Mouse (Mus musculus) bone marrow, adult 2 months (tissue): ENCODE measurements around the gene Selplg. TPM values are rescaled to one million over a fixed set of nuclear protein-coding genes. Genes with fewer than 3 reads are reported as not detected.
"Not testable (repeated sequence)": the region's sequence is repeated elsewhere in the genome, so short reads cannot be mapped to it uniquely, and the experiment has no call there.

Source experiments
- H3K27ac ChIP-seq: fragments of 200-500 bp; 2 replicates; pipeline ENCODE4 v1.5.1; 2012; ENCODE audit warnings: low read depth, mild to moderate bottlenecking, control low read depth, inconsistent platforms, low read length; ENCODE audit not compliant: control insufficient read depth, poor library complexity, insufficient read depth
- H3K4me1 ChIP-seq: fragments of 200-500 bp; 2 replicates; pipeline ENCODE4 v1.6.1; 2011; ENCODE audit warnings: low read length; ENCODE audit not compliant: control insufficient read depth, insufficient read depth
- H3K4me3 ChIP-seq: fragments of 200-500 bp; replicated peaks from 2 replicates; pipeline ENCODE3; 2011; ENCODE audit warnings: mild to moderate bottlenecking, low read depth, low read length, control low read depth; ENCODE audit not compliant: control insufficient read depth
- CTCF ChIP-seq: fragments of 200-500 bp; IDR thresholded peaks from 2 replicates; pipeline ENCODE4 v1.5.1; 2011; ENCODE audit warnings: low read length, control low read depth; ENCODE audit not compliant: control insufficient read depth, insufficient read depth
- POLR2A ChIP-seq: fragments of 200-500 bp; IDR thresholded peaks from 2 replicates; pipeline ENCODE4 v1.6.1; 2011; ENCODE audit warnings: low read depth, mild to moderate bottlenecking, control low read depth, low read length, borderline replicate concordance; ENCODE audit not compliant: control insufficient read depth
- WGBS: fragments of 180-500 bp; shearing (Covaris S2); methylation state at CpG from one replicate; pipeline ENCODE4 v1.1.7; 2018; 5-methylcytosine and 5-hydroxymethylcytosine counted together
- polyA plus RNA-seq: library from polyadenylated mRNA; stranded (reverse); fragments of >200 nt; gene quantifications from 2 replicates; pipeline ENCODE4 v1.2.4, GENCODE M21; 2011; ENCODE audit warnings: low replicate concordance; ENCODE audit not compliant: missing spikeins, insufficient read depth, insufficient read length

The Selplg gene
- polyA plus RNA-seq, 1 experiment = 146 TPM

DNA sequence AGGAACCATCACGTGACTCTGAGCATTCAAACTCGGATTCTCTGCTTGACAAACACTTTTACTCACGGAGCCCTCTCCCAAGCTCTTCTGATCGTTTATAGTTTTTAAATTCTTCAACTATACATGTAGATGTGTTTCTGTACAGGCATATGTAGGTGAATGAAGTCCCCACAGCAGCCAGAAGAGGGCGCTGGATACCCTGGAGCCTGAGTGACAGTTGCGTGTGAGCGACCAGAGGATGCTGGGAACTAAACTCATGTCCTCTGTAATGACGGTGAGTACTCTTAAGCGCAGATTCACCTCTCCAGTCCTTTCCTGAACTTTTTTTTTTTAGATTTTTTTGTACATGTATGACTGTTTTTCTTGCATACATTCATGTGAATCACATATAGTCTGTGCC lies 18.8 kb downstream of the Selplg start:
- WGBS = 30% methylated on average over 9 of the region's 9 CpGs
- no peak overlapping the region for H3K27ac ChIP-seq
- peaks cover 3% of the 10 kb centered on the region; the same call in 1 of the 2 replicates for H3K4me1 ChIP-seq
- TF ChIP-seq POLR2A (no peak), CTCF (peak; percentile 53; the same call in 1 of the 2 replicates)
- no peak overlapping the region for H3K4me3 ChIP-seq

DNA sequence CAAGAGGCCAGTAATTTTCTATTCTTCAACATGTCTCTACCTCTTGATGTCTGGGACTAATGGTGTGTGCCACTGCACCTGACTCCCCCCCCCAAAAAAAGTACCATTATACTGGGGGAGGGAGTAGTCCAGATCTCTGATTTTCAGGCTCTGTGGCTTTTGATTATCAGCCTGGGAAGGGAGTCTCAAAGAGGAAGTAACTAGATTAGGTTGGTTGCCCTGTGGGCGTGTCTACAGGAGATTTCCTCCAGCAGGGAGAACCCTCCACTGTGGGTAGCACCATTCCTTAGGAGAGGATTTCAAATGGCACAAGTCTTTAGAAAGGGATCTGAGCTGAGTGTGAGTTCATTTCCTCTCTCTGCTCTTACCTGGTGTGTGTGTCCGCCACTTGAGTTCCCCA lies 19.8 kb downstream of the Selplg start:
- TF ChIP-seq CTCF (no peak), POLR2A (no peak)
- H3K4me3 ChIP-seq = no peak overlapping the region
- 45% methylated on average over 2 of the region's 2 CpGs for whole genome bisulfite sequencing

DNA sequence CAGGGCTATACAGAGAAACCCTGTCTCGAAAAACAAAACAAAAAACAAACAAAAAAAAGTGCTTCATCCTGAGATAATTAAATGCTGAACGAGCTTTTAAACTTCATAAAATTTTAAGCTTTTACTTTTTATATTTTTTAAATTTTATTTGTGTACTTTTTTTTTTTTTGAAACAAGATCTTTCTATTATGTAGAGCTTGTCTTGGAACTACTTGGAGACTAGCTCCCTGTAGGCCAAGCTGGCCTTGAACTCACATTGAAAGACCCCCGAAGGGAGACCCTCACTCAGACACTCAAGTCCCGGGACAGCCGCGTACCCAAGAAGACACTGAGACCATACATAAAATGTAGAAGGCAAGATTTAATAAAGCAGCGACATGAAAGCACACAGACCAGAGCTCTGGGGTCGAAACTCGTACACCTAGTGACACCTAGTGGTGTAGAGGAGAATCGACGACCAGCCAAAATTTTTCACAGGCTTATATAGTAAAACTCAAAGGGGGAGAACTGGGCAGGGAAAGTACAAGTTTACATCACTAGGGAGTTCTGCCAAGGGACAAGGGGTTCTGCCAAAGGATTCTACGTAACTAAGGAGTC lies 20.5 kb downstream of the Selplg start:
- not testable (repeated sequence) for H3K27ac ChIP-seq, H3K4me3 ChIP-seq, H3K4me1 ChIP-seq
- WGBS = 19% methylated on average over 11 of the region's 12 CpGs

More for the DNA sequence above, 19.8 kb downstream of the Selplg start:
- H3K27ac ChIP-seq = no peak overlapping the region
- H3K4me1 ChIP-seq = peaks cover 3% of the 10 kb centered on the region; the same call in 1 of the 2 replicates

DNA sequence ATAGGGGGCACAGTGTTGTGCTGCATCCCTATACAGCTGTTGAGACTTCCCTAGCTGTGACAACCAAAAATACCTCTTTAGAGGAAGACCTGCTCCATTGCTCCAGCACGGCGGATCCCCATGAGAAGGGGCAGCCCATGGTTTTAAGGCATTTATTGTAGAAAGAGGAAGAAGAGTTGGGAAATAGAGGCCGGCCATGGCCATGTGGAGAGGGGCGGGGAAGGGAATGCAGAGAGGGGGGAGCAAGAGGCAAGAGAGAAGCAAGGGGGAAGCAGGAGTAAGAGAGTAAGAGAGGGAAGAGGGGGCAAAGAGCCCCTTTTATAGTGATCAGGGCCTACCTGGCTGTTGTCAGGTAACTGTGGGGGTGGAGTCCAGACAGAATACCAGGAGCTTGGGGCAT lies 22.3 kb downstream of the Selplg start:
- Histone ChIP-seq H3K4me1 (peaks cover 7% of the 10 kb centered on the region), H3K27ac (peak overlapping the region; percentile 70), H3K4me3 (peak overlapping the region; percentile 26)
- TF ChIP-seq POLR2A (no peak), CTCF (no peak)
- 32% methylated on average over 4 of the region's 4 CpGs for WGBS

DNA sequence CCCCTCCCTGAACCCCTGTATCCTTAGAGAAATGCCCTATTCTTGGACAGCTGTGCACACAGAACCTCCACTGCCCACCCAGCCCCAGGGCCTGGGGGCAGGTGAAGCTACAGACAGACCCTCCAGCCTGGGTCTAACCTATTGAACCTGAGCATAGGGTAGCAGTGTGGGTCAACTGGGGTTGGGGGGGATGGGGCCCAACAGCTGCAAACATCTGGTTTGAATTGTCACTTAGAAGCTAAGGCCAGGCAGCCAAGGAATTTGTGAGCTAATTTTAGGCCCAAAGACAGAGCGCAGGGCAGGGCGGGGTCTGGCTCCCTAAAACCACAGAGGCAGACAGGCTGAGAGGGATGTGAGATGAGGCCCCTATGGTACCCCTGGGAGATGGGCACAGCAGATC lies 24.3 kb downstream of the Selplg start:
- H3K27ac ChIP-seq = no peak overlapping the region
- TF ChIP-seq POLR2A = no peak
- TF ChIP-seq CTCF = no peak
- no peak overlapping the region for H3K4me3 ChIP-seq
- WGBS = 65% methylated on average over 2 of the region's 2 CpGs
- peaks cover 8% of the 10 kb centered on the region for H3K4me1 ChIP-seq

DNA sequence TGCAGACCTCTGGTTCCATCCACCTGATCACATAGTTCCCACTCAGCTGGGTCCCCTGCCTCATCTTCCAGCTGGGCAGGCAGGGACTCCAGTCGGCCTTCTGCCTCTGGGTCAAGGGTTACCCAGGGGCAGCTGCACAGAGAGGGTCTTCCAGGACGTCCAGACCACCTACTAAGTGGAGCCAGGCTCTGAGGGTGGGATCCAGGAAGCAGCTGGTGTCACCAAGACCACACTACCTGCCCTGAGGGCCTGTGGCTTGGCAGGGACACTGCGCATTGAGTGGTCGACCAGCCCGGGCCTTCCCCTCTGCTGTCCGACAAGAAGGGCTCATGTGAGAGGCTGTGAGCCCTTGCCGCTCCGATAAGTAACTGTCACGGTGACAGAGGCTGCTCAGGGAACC lies 24.7 kb downstream of the Selplg start:
- Histone ChIP-seq H3K4me1 (peaks cover 6% of the 10 kb centered on the region), H3K4me3 (no peak overlapping the region), H3K27ac (no peak overlapping the region)
- TF ChIP-seq POLR2A = no peak
- TF ChIP-seq CTCF = no peak
- 74% methylated on average over 9 of the region's 9 CpGs for WGBS

DNA sequence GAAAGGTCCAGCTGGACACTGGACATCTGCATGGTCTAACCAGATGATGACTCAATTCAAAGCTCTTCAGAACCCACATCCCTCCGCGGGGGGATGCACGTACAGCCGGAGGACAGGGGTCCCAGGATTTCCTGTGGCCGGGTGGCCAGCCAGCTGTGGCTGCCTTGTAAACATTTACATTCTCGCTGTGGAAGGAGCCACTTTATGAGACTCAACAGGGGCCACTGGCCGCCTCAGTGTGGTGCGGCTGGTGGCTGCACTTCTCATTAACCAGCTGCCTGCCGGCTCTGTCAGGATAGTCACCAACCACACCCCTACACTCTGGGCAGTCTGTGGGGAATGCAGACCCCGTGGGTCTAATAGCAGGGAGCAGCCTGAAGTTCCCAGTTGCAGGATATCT lies 26.0 kb downstream of the Selplg start:
- Histone ChIP-seq H3K4me1 (peaks cover 6% of the 10 kb centered on the region), H3K27ac (peak overlapping the region; percentile 82), H3K4me3 (no peak overlapping the region)
- WGBS = 22% methylated on average over 10 of the region's 10 CpGs
- TF ChIP-seq CTCF = no peak
- no peak for TF ChIP-seq POLR2A

DNA sequence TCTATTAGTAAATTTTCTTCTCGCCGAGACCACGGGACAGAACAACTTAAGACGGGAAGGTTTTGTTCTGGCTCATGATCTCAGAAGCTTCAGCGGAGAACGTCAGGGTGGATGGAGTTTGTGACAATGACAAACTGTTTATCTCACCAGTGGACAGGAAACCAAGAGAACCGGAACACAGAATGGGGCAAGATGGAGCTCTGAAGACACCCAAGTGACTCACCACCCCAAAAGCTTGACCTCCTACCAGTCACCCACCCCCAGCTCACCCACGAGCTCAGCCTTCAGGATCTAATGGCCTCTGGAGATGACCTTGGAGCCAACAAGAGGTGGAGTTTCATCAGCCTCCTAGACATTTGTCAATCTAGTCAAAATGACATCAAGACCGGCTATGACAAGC lies 27.1 kb downstream of the Selplg start:
- Histone ChIP-seq H3K27ac (peak overlapping the region; percentile 82), H3K4me3 (no peak overlapping the region), H3K4me1 (peaks cover 6% of the 10 kb centered on the region)
- WGBS = 61% methylated on average over 9 of the region's 9 CpGs
- no peak for TF ChIP-seq CTCF
- no peak for TF ChIP-seq POLR2A

DNA sequence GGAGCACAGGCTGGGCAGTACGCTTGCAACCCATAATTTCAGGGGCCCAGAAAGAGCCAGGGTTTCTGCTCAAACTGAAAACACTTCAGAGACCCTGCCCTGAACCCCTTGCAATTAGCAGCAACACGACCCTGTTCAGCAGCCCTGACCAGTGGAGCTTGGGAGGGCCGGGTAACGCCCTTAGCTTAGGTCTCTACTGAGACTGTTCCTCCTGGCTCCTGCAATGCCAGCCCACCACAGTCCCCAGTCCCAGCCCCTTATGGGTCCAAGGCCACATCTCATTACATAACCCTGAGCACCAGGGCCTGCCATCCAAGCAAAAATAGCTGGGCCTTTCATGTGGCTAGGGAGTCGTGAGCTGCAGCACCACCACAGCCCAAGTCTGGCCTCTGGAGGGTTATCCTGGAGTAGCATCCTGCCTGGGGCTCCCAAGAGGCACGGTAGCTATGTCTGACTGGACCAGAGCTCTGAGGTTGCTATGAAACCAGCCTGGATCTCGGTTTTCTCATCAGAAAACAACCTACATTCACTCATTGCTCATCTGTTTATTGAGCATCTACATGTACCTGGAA lies 28.0 kb downstream of the Selplg start:
- Histone ChIP-seq H3K4me3 (no peak overlapping the region), H3K4me1 (peaks cover 6% of the 10 kb centered on the region), H3K27ac (peak overlapping the region; percentile 71)
- 34% methylated on average over 7 of the region's 7 CpGs for WGBS
- TF ChIP-seq POLR2A = no peak
- no peak for TF ChIP-seq CTCF
